Mouse (Mus musculus) small intestine, adult 2 months (tissue): ENCODE measurements around the gene Klhl5.

ENCODE experiments used
- CTCF ChIP-seq: fragments of 200-500 bp; IDR thresholded peaks from 2 replicates; pipeline ENCODE4 v1.5.1; 2012; ENCODE audit warnings: low read depth, mild to moderate bottlenecking, control low read depth, inconsistent platforms, low read length, moderate library complexity, mixed read lengths; ENCODE audit not compliant: insufficient replicate concordance, insufficient read length; ENCODE audit errors: extremely low read depth
- POLR2A ChIP-seq: fragments of 200-500 bp; IDR thresholded peaks from 2 replicates; pipeline ENCODE4 v1.6.1; 2012; ENCODE audit warnings: low read depth, mild to moderate bottlenecking, control low read depth, inconsistent platforms, low read length, moderate library complexity

- no peak for TF ChIP-seq POLR2A
- TF ChIP-seq CTCF, result peak; percentile 81; the same call in 1 of the 2 replicates
These were observed 49.5 kb downstream of the Klhl5 start for GRCm38 (mm10) chr5:65156853-65157252.
